Mouse (Mus musculus) urinary bladder, adult 18-20 months (tissue): ENCODE results near the gene Steap2.
A peak's percentile ranks its signal among the peaks of the same experiment; 100 is the strongest.
"Not testable (repeated sequence)": the region's sequence is repeated elsewhere in the genome, so short reads cannot be mapped to it uniquely, and the experiment has no call there.

Experiments
- DNase-seq, 2 experiments: peaks; one replicate each; pipeline ENCODE4 v3.0.0; 2022; ENCODE audit warnings: low spot score in 2 of 2, mixed read lengths in 2 of 2

Gene Steap2

GRCm38 (mm10) chr5:5693956-5694653, at the start of gene Steap2:
Steap2 (minus strand) TSS chr5:5694578.
- peak; percentile 36 to 47 for DNase-seq

GRCm38 (mm10) chr5:5734445-5734844, 40.1 kb upstream of the Steap2 start:
- no peak for DNase-seq

GRCm38 (mm10) chr5:5732858-5733257, 38.5 kb upstream of the Steap2 start:
- no peak for DNase-seq

GRCm38 (mm10) chr5:5732208-5732607, 37.8 kb upstream of the Steap2 start:
- no peak for DNase-seq

- DNase-seq, result no peak
These were observed 35.5 kb upstream of the Steap2 start for GRCm38 (mm10) chr5:5729904-5730303.

GRCm38 (mm10) chr5:5722217-5722616, 27.8 kb upstream of the Steap2 start:
- no peak for DNase-seq

- no peak for DNase-seq
These were observed 16.7 kb upstream of the Steap2 start for GRCm38 (mm10) chr5:5711032-5711431.

GRCm38 (mm10) chr5:5707341-5708278, 13.2 kb upstream of the Steap2 start:
- DNase-seq, result no peak

GRCm38 (mm10) chr5:5705019-5705418, 10.6 kb upstream of the Steap2 start:
- no peak for DNase-seq

GRCm38 (mm10) chr5:5700386-5700785, 6.0 kb upstream of the Steap2 start:
- no peak for DNase-seq

GRCm38 (mm10) chr5:5698830-5699229, 4.5 kb upstream of the Steap2 start:
- DNase-seq, result no peak

- DNase-seq, result no peak
These were observed 1.1 kb upstream of the Steap2 start for GRCm38 (mm10) chr5:5695401-5695942.

GRCm38 (mm10) chr5:5693541-5693955, 830 bp downstream of the Steap2 start:
- no peak for DNase-seq

- no peak for DNase-seq
These were observed 2.1 kb downstream of the Steap2 start for GRCm38 (mm10) chr5:5692167-5692738.

GRCm38 (mm10) chr5:5688945-5689540, 5.3 kb downstream of the Steap2 start:
- no peak for DNase-seq

- DNase-seq, result no peak
These were observed 6.2 kb downstream of the Steap2 start for GRCm38 (mm10) chr5:5688228-5688627.

GRCm38 (mm10) chr5:5686973-5687372, 7.4 kb downstream of the Steap2 start:
- no peak for DNase-seq

GRCm38 (mm10) chr5:5684946-5685345, 9.4 kb downstream of the Steap2 start:
- DNase-seq, result not testable (repeated sequence)

GRCm38 (mm10) chr5:5683292-5683691, 11.1 kb downstream of the Steap2 start:
- DNase-seq, result no peak

- DNase-seq, result no peak
These were observed 14.9 kb downstream of the Steap2 start for GRCm38 (mm10) chr5:5679459-5679858.

GRCm38 (mm10) chr5:5676082-5676481, 18.3 kb downstream of the Steap2 start:
- no peak for DNase-seq

GRCm38 (mm10) chr5:5668920-5669319, 25.5 kb downstream of the Steap2 start:
- DNase-seq, result no peak
